Mouse (Mus musculus) liver, adult 2 months (tissue): ENCODE data around the gene Umad1.

Experiments
- CTCF ChIP-seq: fragments of 200-500 bp; IDR thresholded peaks from 2 replicates; pipeline ENCODE4 v1.5.1; 2011; ENCODE audit warnings: low read depth, low read length, control low read depth
- POLR2A ChIP-seq: fragments of 200-500 bp; IDR thresholded peaks from 2 replicates; pipeline ENCODE4 v1.6.1; 2011; ENCODE audit warnings: low read length, control low read depth; ENCODE audit not compliant: insufficient read depth; ENCODE audit errors: extremely low read depth

GRCm38 (mm10) chr6:8347154-8347553 lies 88.1 kb downstream of the Umad1 start:
- TF ChIP-seq CTCF = no peak
- TF ChIP-seq POLR2A = no peak
